Mouse (Mus musculus) T-cell, adult 2 months (primary cell): Measurements from ENCODE around the gene Brpf1.

Experiments
- DNase-seq: peaks from one replicate; pipeline ENCODE4 v3.0.0; 2022; ENCODE audit warnings: low spot score

The Brpf1 gene

DNA sequence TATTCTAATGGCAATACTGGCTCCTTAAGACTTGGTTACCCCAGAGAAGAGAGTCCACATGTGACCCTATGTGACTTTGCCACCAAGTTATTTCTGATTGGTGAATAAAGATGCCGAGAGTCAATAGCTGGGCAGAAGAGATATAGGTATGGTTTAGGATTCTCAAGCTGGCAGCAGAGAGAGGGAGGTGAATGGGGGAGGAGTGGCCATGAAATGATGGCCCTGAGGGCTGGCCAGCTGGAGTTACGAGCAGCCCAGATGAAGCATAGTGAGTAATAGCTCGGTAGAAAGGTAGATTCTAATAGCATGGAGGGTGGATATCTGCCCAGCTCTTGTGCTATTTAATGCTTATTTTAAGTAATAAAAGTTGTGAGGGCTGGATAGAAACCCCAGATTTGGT, 45.9 kb downstream of the Brpf1 start:
- no peak for DNase-seq

DNA sequence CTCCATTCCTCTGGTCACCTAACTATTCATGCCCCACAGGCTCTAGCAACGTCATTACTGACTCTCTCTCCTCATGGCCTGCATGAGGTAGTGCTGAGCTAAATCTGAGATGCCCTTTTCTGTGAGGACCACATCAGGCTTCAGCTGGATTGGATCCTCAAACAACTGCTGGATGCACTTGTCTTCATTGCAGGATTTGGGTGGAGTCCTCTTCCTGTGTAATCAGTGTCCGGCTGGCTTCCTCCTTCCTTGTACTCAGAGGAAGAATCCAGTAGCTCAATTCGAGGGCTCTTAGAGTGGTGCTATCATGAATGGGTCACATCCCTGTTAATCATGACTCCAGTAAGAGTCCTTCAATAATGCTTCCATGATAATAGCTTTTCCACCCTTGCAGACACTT, 46.8 kb downstream of the Brpf1 start:
- no peak for DNase-seq

DNA sequence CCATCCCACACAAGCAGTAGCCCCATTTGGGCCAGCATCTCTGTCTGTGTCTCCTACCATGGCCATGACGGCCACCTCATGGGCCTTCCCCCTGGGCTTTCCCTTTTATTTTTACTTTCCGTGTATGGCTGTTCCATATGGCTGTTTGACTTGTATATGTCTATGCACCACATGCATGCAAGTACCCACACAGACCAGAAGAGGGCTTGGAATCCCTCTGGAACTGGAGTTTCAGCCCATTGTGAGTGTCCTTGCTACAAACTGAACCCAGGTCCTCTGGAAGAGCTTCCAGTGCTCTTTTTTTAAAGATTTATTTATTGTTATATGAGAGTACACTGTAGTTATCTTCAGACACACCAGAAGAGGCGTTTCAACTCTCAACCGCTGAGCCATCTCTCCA, 54.5 kb downstream of the Brpf1 start:
- no peak for DNase-seq

DNA sequence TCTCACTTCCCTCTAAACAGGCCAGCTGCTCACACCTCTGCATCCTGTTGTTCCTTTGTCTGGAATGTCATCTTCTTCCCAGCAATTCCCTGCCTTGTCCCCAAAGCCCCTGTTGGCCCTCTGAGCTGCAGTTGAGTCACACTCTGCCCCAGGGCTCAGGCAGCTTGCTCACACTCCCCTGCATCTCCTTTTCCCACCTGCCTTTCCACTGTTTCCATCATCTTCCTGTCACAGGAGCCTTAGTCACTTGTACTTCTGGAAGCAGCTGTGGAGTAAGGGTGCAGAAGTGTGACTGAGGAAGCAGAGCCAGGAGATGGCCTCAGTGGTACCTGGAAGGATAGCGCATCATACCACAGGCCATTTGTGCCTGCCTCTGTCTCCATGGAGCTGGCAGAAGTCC, 55.3 kb downstream of the Brpf1 start:
- no peak for DNase-seq

DNA sequence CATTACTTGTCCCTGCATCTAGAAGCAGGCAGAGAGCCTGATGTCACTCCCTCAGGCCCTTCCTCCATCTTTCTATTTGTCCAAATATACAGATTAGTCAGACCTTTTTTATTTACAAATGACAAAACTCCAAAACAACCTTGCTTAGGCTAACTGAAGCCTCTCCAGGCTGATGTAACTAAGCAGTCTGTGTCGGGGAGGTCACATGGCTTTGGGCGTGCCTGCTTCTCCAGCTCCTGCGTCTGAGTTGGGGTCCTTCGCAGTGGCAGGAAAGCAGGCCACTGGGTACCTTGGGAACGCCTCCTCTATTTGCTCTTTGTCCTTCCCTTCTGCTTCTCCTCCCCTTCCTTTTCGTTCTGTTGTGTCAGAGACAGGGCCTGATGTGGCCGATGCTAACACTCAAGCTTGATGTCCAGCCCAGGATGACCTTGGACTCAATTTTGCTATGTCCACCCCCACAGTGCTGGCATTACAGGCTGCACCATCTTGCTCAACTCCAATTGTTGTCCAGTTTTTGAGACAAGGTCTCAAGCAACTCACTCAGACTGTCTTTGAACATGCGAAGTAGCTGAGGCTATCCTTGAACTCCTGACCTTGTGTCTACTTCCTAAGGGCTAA, 57.7 kb downstream of the Brpf1 start:
- no peak for DNase-seq

DNA sequence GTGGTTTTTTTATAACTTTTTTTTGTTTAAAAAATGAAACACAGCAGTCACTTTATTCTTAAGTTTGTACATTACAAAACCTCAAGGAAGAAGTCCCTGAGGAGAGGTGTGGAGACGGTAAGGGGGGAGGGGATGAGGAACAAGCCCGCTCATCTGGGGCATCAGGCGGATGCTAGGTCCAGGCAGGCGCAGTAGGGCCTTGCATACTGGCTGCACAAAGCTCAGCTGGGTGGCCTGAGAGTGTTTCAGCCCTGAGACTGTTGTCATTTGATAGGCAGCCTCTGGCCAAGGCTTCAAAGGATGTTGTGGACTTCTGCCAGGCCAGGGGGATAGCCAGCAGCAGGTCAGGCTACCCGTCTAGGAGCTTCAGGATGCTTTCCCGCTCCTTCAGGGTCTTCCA, 59.7 kb downstream of the Brpf1 start:
- no peak for DNase-seq

DNA sequence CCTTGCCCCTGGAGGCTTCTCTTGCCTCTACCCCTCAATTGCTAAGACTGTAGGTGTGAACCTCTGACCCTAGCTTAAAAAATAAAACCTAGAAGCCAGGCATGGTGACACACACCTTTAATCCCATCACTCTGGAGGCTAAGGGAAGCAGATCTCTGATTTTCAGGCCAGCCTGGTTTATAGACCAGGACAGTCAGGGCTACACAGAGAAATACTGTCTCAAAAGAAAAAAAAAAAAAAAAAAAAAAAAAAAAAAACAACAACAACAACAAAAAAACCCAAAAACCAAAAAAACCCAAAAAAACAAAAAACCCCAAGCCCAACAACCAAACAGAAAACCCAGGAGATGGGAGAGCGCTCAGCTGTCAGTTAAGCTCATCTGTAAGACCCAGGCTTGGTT, 60.6 kb downstream of the Brpf1 start:
- no peak for DNase-seq

DNA sequence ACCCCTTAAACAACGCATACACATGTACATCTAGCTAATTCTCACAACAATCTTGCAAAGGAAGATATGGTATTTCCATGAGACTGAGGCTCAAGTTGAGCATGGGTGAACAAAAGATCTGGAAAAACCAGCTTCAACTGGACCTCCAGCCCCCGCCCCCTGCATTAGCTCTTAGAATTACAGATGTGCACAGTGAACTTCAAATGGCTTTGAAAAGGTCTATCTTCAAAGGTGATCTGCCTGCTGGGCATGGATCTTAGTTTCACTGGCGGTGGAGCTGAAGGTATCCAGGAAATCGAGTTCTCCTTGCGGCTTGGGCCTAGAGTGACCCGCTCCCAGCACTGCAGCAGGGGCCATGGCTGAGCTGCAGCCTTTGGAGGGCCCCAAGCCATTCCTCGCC, 61.2 kb downstream of the Brpf1 start:
- DNase-seq, result no peak

DNA sequence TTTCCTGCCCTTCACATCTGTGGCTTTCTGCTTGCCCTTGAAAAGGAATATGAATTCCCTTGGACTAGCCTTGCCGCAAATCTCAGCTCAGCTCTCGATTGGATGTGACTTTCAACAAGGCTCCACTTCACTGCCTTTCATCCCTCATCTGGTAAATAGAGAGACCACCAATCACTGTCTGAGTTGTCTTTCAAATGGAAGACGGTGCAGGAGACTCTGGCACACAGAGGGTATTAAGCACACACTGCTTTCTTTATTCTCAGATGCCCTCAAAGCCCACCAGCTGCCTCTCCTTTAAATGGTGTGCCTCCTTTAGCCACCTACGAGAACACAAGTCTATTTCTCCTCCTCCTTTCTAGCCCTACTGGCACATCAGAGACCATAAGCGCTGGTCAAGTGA, 61.6 kb downstream of the Brpf1 start:
- DNase-seq, result no peak

DNA sequence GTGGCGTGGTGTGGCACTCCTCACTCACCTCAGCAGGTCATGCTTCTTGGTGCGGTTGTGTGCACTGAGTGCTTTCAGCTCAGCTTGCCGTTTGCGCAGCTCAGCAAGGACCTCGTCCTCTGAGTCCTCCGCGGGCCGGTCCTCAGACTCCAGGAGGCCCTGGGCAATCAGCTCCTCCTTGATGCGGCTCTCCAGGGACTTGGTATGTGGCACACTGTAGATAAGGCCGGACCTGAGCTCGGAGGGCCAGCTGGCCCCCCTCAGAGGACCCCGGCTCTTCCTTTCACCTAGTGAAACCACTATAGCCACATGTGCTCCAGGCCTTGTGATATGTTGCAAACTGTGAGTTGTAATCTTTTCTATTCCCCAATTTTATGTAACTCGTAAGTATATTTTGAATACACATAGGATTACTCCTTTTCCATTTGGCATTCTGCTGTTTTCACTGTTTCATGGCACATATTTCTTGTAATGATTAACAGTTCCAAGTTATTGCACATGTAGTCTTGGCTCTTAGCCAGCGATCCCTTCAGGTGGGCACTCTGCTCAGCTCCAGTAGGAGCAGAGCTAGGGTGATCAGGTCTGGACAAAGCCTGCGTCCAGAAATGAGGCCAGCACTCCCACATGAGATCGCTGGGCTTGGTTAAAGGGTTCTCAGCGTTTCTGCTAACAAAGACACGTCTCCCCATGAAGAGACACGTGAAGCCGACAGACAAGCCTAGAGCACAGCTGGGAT, 63.4 kb downstream of the Brpf1 start:
- DNase-seq, result no peak

DNA sequence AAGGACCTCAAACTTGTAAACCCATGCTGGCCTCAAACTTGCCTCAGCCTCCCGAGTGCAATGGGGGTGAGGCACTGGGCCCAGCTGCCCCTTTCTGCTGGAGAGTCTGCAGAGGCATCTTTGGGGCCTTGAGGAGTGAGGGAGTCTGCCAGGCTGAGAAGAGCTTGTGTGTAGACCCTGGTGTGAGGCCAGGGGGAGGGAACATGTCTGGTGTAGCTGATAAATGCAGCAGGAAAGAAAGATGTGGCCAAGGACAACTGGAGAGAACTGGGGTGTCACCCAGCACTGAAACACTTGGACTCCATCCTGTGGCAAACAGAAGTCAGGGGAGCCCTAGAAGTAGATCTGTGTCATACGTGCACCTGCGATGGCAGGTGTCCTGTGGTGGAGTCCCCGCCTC, 66.6 kb downstream of the Brpf1 start:
- DNase-seq, result no peak
